Mouse (Mus musculus) embryonic facial prominence, embryonic 12.5 days (tissue): Measurements from ENCODE around the gene Pvalb. TPM values are rescaled to one million over a fixed set of nuclear protein-coding genes. Genes with fewer than 3 reads are reported as not detected.

Experiments used
- ATAC-seq: fragments of 200-750 bp; cut with Nextera tagmentation; 2 replicates; pipeline ENCODE4 v1.8.0; 2017; ENCODE audit not compliant: insufficient number of reproducible peaks, insufficient read depth, low FRiP score, low TSS enrichment
- H3K27ac ChIP-seq: fragments of 300-500 bp; sonication (generic); 2 replicates; pipeline ENCODE4 v1.5.1; 2016; ENCODE audit warnings: mild to moderate bottlenecking
- H3K27me3 ChIP-seq: fragments of 300-500 bp; sonication (generic); 2 replicates; pipeline ENCODE4 v1.6.1; 2016; ENCODE audit warnings: mild to moderate bottlenecking, moderate library complexity
- H3K36me3 ChIP-seq: fragments of 300-500 bp; sonication (generic); 2 replicates; pipeline ENCODE4 v1.6.1; 2016; ENCODE audit warnings: mild to moderate bottlenecking
- H3K4me1 ChIP-seq: fragments of 300-500 bp; sonication (generic); 2 replicates; pipeline ENCODE4 v1.6.1; 2016
- H3K4me2 ChIP-seq: fragments of 300-500 bp; sonication (generic); replicated peaks from 2 replicates; pipeline ENCODE4 v1.6.1; 2016; ENCODE audit warnings: mild to moderate bottlenecking, moderate library complexity
- H3K4me3 ChIP-seq: fragments of 300-500 bp; sonication (generic); 2 replicates; pipeline ENCODE4 v1.5.1; 2016; ENCODE audit warnings: mild to moderate bottlenecking
- H3K9ac ChIP-seq: fragments of 300-500 bp; sonication (generic); 2 replicates; pipeline ENCODE4 v1.6.1; 2016; ENCODE audit warnings: mild to moderate bottlenecking, moderate library complexity
- H3K9me3 ChIP-seq: fragments of 300-500 bp; sonication (generic); 2 replicates; pipeline ENCODE4 v1.6.1; 2016; ENCODE audit warnings: mild to moderate bottlenecking, moderate library complexity
- WGBS: fragments of 180-500 bp; shearing (Covaris S2); methylation state at CpG from one replicate; pipeline ENCODE4 v1.1.7; 2016; 5-methylcytosine and 5-hydroxymethylcytosine counted together
- polyA plus RNA-seq: library from polyadenylated mRNA; unstranded; fragments of >200 nt; fragmentation: Nextera tagmentation; extraction: Ambion mirVana; gene quantifications from 2 replicates; pipeline ENCODE4 v1.2.1, GENCODE M21; 2016

Pvalb gene
- polyA plus RNA-seq, 1 experiment from 2014 or later = 0.46 TPM

DNA sequence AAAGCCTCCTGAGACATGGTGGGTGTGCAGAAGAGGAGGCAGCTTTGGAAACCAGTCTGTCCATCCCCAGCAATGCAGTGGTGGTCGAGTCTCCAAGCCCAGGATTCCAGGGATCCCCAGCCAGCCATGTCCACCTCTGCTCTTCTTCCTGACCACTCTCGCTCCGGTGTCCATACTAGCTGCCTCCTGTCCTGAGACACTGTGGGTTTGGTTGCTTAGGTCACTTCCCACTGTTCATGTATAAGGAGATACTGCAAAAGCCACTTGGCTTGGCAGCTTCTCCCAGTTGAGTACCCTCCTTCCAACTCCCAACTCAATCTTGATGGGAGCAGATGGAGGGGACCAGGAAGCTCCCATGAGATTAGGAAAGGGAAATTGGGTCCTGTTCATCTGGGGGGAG is 17.7 kb downstream of the Pvalb start:
- 77% methylated on average over 3 of the region's 3 CpGs for WGBS
- no peak overlapping the region for H3K9ac ChIP-seq
- no peak overlapping the region for H3K4me2 ChIP-seq
- H3K4me1 ChIP-seq = no peaks in the 10 kb centered on the region
- no peak for ATAC-seq
- no peaks in the 10 kb centered on the region for H3K9me3 ChIP-seq
- no peak overlapping the region for H3K4me3 ChIP-seq
- no peaks in the 10 kb centered on the region for H3K36me3 ChIP-seq
- H3K27me3 ChIP-seq = 0 out of 2 replicates have a peak, but pooled peaks cover 3% of the 10 kb centered on the region
- H3K27ac ChIP-seq = no peak overlapping the region

GRCm38 (mm10) chr15:78186906-78187305 is 19.3 kb downstream of the Pvalb start:
- no peak overlapping the region for H3K9ac ChIP-seq
- H3K4me3 ChIP-seq = no peak overlapping the region
- no peaks in the 10 kb centered on the region for H3K36me3 ChIP-seq
- H3K9me3 ChIP-seq = no peaks in the 10 kb centered on the region
- no peak overlapping the region for H3K4me2 ChIP-seq
- ATAC-seq = no peak
- H3K4me1 ChIP-seq = no peaks in the 10 kb centered on the region
- no peak overlapping the region for H3K27ac ChIP-seq
- peaks cover 7% of the 10 kb centered on the region; the same call in 1 of the 2 replicates for H3K27me3 ChIP-seq
- 68% methylated on average over 5 of the region's 5 CpGs for WGBS

DNA sequence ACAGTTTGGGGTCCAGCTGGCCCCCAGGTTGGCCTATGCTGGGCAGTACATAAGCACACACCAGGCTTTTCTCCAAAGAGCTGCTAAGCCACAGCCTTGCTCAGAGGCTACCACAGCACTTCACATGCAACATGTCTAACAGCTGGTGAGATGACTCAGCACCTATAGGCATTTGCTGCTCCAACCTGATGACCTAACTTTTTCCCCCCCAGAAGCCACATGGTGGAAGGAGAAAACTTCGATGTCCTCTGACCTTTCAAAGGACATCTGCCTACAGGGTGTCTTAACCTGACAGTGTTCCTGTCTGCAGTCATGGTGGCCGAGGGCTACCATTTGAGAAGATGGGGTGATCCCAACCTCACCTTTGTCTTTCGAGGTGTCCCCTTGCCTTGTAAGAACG is 20.6 kb downstream of the Pvalb start:
- Histone ChIP-seq H3K9me3 (no peaks in the 10 kb centered on the region), H3K27ac (no peak overlapping the region), H3K27me3 (peaks cover 9% of the 10 kb centered on the region; the same call in 1 of the 2 replicates), H3K36me3 (no peaks in the 10 kb centered on the region), H3K9ac (no peak overlapping the region), H3K4me2 (no peak overlapping the region), H3K4me3 (no peak overlapping the region), H3K4me1 (no peaks in the 10 kb centered on the region)
- ATAC-seq = no peak
- WGBS = 88% methylated on average over 4 of the region's 4 CpGs

DNA sequence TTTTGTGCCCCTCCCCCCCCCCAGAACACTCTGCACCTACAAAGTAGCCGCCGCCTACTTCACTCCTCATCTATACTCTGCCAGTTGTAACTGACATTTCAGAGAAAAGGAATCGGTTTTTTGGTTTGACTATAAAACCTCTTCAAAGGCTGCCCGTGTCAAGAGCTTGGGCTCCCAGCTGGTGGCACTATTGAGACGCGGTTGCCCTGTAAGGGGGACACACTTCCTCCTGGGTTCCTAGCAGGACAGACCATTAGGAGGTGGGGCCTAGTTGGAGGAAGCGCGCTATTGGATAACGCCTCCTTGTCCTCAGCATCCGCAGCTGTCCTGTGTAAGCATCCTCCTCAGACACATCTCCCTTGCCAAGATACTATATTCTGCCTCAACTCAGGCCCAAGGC is 21.3 kb downstream of the Pvalb start:
- no peak for ATAC-seq
- no peak overlapping the region for H3K4me2 ChIP-seq
- H3K9ac ChIP-seq = no peak overlapping the region
- 4% methylated on average over 10 of the region's 10 CpGs for WGBS
- no peaks in the 10 kb centered on the region for H3K36me3 ChIP-seq
- no peaks in the 10 kb centered on the region for H3K4me1 ChIP-seq
- H3K27ac ChIP-seq = no peak overlapping the region
- H3K9me3 ChIP-seq = no peaks in the 10 kb centered on the region
- peaks cover 9% of the 10 kb centered on the region; the same call in 1 of the 2 replicates for H3K27me3 ChIP-seq
- no peak overlapping the region for H3K4me3 ChIP-seq

DNA sequence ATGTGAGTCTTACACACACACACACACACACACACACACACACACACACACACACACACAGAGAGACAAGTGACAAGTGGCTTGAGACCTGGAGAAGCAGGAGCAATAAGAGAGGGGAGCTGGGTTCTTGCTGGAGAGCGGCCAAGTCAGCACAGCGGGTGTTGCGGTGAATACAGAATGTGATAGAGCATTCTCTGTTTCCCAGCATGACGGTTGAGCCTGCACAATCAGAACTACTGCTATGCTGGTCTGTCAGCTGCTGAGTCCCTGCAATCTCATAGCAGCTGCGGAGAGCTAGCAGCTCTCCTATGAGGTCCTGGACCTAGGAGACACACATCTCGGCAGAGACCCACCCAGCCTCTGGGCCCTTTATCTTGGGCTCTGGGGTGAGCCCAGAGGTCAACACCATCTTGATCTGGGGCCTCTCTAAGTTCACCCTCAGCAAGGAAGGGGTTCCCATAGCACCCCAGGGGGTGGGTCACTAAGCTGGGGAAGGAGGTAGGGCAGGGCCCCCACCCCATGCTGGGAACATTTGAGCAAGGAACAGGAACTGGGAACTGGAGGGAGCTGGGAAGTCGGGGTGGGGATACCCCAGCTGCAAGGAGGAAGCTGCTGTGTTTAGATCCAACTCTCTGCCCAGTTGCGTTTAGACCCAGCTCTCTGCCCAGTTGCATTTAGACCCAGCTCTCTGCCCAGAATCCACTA is 24.3 kb downstream of the Pvalb start:
- no peak overlapping the region for H3K4me2 ChIP-seq
- no peak for ATAC-seq
- no peak overlapping the region for H3K9ac ChIP-seq
- H3K27me3 ChIP-seq = peaks cover 12% of the 10 kb centered on the region
- H3K4me1 ChIP-seq = peaks cover 3% of the 10 kb centered on the region; the same call in 1 of the 2 replicates
- no peaks in the 10 kb centered on the region for H3K36me3 ChIP-seq
- H3K4me3 ChIP-seq = no peak overlapping the region
- no peaks in the 10 kb centered on the region for H3K9me3 ChIP-seq
- H3K27ac ChIP-seq = no peak overlapping the region
- WGBS = 37% methylated on average over 8 of the region's 8 CpGs

GRCm38 (mm10) chr15:78179775-78180174 is 26.4 kb downstream of the Pvalb start:
- Histone ChIP-seq H3K4me2 (no peak overlapping the region), H3K9me3 (no peaks in the 10 kb centered on the region), H3K9ac (no peak overlapping the region), H3K27me3 (peaks cover 12% of the 10 kb centered on the region), H3K4me1 (peaks cover 5% of the 10 kb centered on the region; the same call in 1 of the 2 replicates), H3K27ac (no peak overlapping the region), H3K36me3 (no peaks in the 10 kb centered on the region), H3K4me3 (no peak overlapping the region)
- no peak for ATAC-seq
- 59% methylated on average over 3 of the region's 3 CpGs for WGBS

- no peak overlapping the region for H3K4me3 ChIP-seq
These were observed 27.8 kb downstream of the Pvalb start for GRCm38 (mm10) chr15:78178397-78178796.

GRCm38 (mm10) chr15:78177257-78177656 is 28.9 kb downstream of the Pvalb start:
- 61% methylated on average over 10 of the region's 10 CpGs for WGBS
- ATAC-seq = no peak
- Histone ChIP-seq H3K9me3 (no peaks in the 10 kb centered on the region), H3K9ac (0 out of 2 replicates have a peak overlapping the region, but pooled peaks have one; percentile 24), H3K4me3 (no peak overlapping the region), H3K36me3 (no peaks in the 10 kb centered on the region), H3K27ac (no peak overlapping the region), H3K4me1 (peaks cover 14% of the 10 kb centered on the region), H3K4me2 (no peak overlapping the region), H3K27me3 (peaks cover 7% of the 10 kb centered on the region)

More at GRCm38 (mm10) chr15:78178397-78178796, 27.8 kb downstream of the Pvalb start:
- Histone ChIP-seq H3K27ac (no peak overlapping the region), H3K9me3 (no peaks in the 10 kb centered on the region), H3K9ac (no peak overlapping the region), H3K36me3 (no peaks in the 10 kb centered on the region), H3K27me3 (peaks cover 9% of the 10 kb centered on the region), H3K4me2 (no peak overlapping the region), H3K4me1 (peaks cover 6% of the 10 kb centered on the region)
- ATAC-seq = no peak
- WGBS = 7% methylated on average over 9 of the region's 9 CpGs

GRCm38 (mm10) chr15:78174887-78175245 is 31.3 kb downstream of the Pvalb start:
- H3K9ac ChIP-seq = peak overlapping the region; percentile 49
- no peak for ATAC-seq
- peaks cover 14% of the 10 kb centered on the region for H3K4me1 ChIP-seq
- H3K36me3 ChIP-seq = no peaks in the 10 kb centered on the region
- H3K27me3 ChIP-seq = peaks cover 3% of the 10 kb centered on the region; the same call in 1 of the 2 replicates
- no peaks in the 10 kb centered on the region for H3K9me3 ChIP-seq
- H3K4me2 ChIP-seq = peak overlapping the region; percentile 52
- peak overlapping the region; percentile 65 for H3K4me3 ChIP-seq
- 0 out of 2 replicates have a peak overlapping the region, but pooled peaks have one; percentile 54 for H3K27ac ChIP-seq
- 75% methylated on average over 6 of the region's 6 CpGs for WGBS

- peak within 1 kb of the TSS; percentile 65 for H3K4me3 ChIP-seq
- 1% methylated on average over 40 of the region's 40 CpGs for WGBS
- H3K4me1 ChIP-seq = peaks cover 14% of the 10 kb centered on the region
- peak; percentile 96 for ATAC-seq
- peaks cover 2% of the 10 kb centered on the region; the same call in 1 of the 2 replicates for H3K27me3 ChIP-seq
- no peaks in the 10 kb centered on the region for H3K36me3 ChIP-seq
- peak within 1 kb of the TSS; percentile 79 for H3K9ac ChIP-seq
- no peaks in the 10 kb centered on the region for H3K9me3 ChIP-seq
- 0 out of 2 replicates have a peak within 1 kb of the TSS, but pooled peaks have one; percentile 54 for H3K27ac ChIP-seq
- H3K4me2 ChIP-seq = peak within 1 kb of the TSS; percentile 88
These were observed 32.0 kb downstream of the Pvalb start, which contains the start of gene Ift27 for GRCm38 (mm10) chr15:78173972-78174886. Gene Ift27 (minus strand): TSS chr15:78174107.

DNA sequence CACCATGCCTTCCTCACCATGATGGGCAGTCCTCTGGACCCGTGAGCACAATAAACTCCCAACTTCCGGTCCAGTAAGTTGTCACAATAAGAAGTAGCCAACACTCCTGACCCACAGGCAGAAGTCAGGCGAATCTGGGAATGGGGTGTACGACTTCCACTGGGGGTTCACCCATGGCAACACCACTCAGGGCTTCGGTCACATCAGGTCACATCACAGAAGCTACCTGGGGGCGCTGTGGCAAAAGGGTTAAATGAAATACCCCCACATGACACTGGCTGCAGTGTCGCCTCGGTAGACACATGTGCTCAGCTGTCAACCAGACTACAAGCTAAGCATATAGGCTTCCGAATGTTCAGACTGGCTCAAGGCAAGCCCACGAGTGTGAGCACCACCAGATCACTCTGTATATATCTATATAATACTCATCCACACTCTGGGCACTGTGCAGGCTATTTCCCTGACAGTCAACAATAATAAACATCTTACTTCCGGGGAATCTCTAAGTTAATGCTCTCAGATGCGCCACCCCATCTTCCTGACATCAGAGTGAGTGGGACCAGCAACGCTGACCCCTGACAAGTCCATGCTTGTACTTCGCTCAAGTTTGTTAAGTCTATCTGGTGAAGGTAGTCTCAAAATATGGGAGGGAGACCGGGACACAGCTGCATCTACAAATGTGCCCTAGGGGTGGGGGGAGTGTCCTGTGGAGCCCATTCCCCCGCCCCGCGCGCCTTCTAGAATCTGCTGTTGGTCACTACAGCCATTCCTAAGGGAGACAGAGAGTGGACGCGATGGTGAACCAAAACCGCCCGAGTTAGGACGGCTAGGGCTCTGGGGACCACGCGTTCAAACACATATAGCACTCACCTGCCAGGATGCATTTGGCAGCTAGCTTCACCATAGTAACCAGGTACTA is 33.0 kb downstream of the Pvalb start:
- no peaks in the 10 kb centered on the region for H3K9me3 ChIP-seq
- H3K4me2 ChIP-seq = peak overlapping the region; percentile 88
- 28% methylated on average over 26 of the region's 26 CpGs for WGBS
- H3K36me3 ChIP-seq = no peaks in the 10 kb centered on the region
- 0 out of 2 replicates have a peak, but pooled peaks have one; percentile 0 for ATAC-seq
- H3K4me1 ChIP-seq = peaks cover 12% of the 10 kb centered on the region
- peak overlapping the region; percentile 65 for H3K4me3 ChIP-seq
- H3K27me3 ChIP-seq = no peaks in the 10 kb centered on the region
- H3K9ac ChIP-seq = peak overlapping the region; percentile 79
- no peak overlapping the region for H3K27ac ChIP-seq
